Mouse (Mus musculus) CH12.LX (cell line): ENCODE results near the gene Ptprk.

ENCODE experiments used
- BHLHE40 ChIP-seq: IDR thresholded peaks from 2 replicates; pipeline ENCODE4 v1.6.1; 2011; ENCODE audit warnings: mild to moderate bottlenecking, low read depth, low read length, improper control_type of control experiment
- CHD1 ChIP-seq: IDR thresholded peaks from 2 replicates; pipeline ENCODE4 v1.6.1; 2012; ENCODE audit warnings: low read depth, low read length, improper control_type of control experiment, inconsistent platforms
- E2F4 ChIP-seq: IDR thresholded peaks from 2 replicates; pipeline ENCODE4 v1.6.1; 2011; ENCODE audit warnings: low read depth, low read length, improper control_type of control experiment; ENCODE audit not compliant: insufficient replicate concordance
- EP300 ChIP-seq: IDR thresholded peaks from 2 replicates; pipeline ENCODE4 v1.6.1; 2011; ENCODE audit warnings: low read length, improper control_type of control experiment
- GABPA ChIP-seq: IDR thresholded peaks from 2 replicates; pipeline ENCODE4 v1.6.1; 2012; ENCODE audit warnings: low read depth, low read length, improper control_type of control experiment, inconsistent platforms; ENCODE audit not compliant: insufficient replicate concordance
- MAFK ChIP-seq: IDR thresholded peaks from 2 replicates; pipeline ENCODE4 v1.6.1; 2011; ENCODE audit warnings: low read length, improper control_type of control experiment; ENCODE audit not compliant: insufficient replicate concordance
- TCF12 ChIP-seq: IDR thresholded peaks from 2 replicates; pipeline ENCODE4 v1.6.1; 2014; ENCODE audit warnings: low read depth, mild to moderate bottlenecking, inconsistent platforms, low read length, improper control_type of control experiment
- USF1 ChIP-seq: IDR thresholded peaks from 2 replicates; pipeline ENCODE4 v1.6.1; 2014; ENCODE audit warnings: low read depth, mild to moderate bottlenecking, inconsistent platforms, low read length, improper control_type of control experiment

DNA sequence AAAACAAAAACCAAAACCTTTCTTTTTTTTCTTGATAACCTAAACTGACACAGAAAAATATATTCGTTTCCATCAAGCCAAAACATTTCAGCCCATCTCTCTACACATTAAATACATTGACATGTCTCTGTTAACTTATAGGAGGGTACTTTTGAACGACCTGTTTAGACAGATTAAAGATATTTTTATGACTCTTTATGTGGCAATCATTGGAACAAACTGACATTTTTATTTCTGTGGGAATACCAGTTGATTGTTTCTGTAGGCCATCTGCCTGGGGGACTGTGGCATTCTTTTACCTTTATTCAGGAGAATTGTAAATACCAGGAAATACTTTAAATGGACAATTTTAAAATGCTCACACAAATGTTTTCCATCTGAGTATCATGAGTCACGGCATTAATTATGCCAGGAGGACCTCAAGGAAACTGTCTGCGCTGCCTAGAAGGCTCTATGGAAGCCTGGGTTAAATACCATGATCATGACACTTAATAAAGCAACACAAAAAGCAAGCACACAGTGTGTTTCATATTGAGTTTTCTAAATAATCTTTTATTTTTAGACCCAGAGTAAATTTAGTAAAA, 229.8 kb downstream of the Ptprk start:
- no peak for TF ChIP-seq USF1
- TF ChIP-seq GABPA = no peak
- no peak for TF ChIP-seq CHD1
- TF ChIP-seq E2F4 = no peak
- no peak for TF ChIP-seq MAFK
- no peak for TF ChIP-seq TCF12
- TF ChIP-seq EP300 = no peak
- TF ChIP-seq BHLHE40 = no peak
